Mouse (Mus musculus) testis, adult 2 months (tissue): ENCODE measurements around the gene Spsb1.

Experiments used
- CTCF ChIP-seq: fragments of 200-500 bp; IDR thresholded peaks from 2 replicates; pipeline ENCODE4 v1.5.1; 2012; ENCODE audit warnings: low read depth, mild to moderate bottlenecking, inconsistent platforms, low read length, moderate library complexity; ENCODE audit not compliant: control insufficient read depth, insufficient read depth, insufficient replicate concordance
- POLR2A ChIP-seq: fragments of 200-500 bp; IDR thresholded peaks from 2 replicates; pipeline ENCODE4 v1.6.1; 2012; ENCODE audit warnings: low read depth, mild to moderate bottlenecking, inconsistent platforms, low read length, moderate library complexity; ENCODE audit not compliant: control insufficient read depth

- TF ChIP-seq POLR2A (no peak), CTCF (no peak)
These were observed 13.7 kb upstream of the Spsb1 start for GRCm38 (mm10) chr4:149968526-149968925.
